Mouse (Mus musculus): ENCODE results near the gene Col27a1.

- TF ChIP-seq EP300 (IDR thresholded peaks at IDR 0.05; ENCODE audit: low read depth): no peak
- no peak for TF ChIP-seq CTCF (IDR thresholded peaks at IDR 0.05; ENCODE audit: low read depth)
Measured at GRCm38 (mm10) chr4:63295641-63296040, 81.8 kb downstream of the Col27a1 start.

Data from liver, postnatal 0 days (tissue).